Mouse (Mus musculus): ENCODE data around the gene Wdr81. TPM values are rescaled to one million over a fixed set of nuclear protein-coding genes. Genes with fewer than 3 reads are reported as not detected.

Wdr81 gene
- 10 to 100 TPM; 20.0 to 20.7 TPM for total RNA-seq (2021)
- long read RNA-seq, experiment 1, full-length matches to known transcripts, result 7 of 13 reads
- long read RNA-seq, experiment 1, partial matches to known transcripts, result 4 of 13 reads
- long read RNA-seq, experiment 1, other reads (novel, unspliced or antisense), result 2 of 13 reads
- long read RNA-seq, experiment 2, full-length matches to known transcripts, result 3 of 14 reads
- long read RNA-seq, experiment 2, partial matches to known transcripts, result 9 of 14 reads
- long read RNA-seq, experiment 2, other reads (novel, unspliced or antisense), result 2 of 14 reads

- peak; percentile 86 to 88 for DNase-seq (ENCODE audit: low spot score in 2 of 2)
- intact Hi-C loops (cut with DNase I), result loop anchor here (5.0 kb wide), 1 partner anchor 272 kb away; no protein-coding TSS in a partner anchor
These were observed at the start of gene Wdr81 for GRCm38 (mm10) chr11:75453991-75454930. Gene Wdr81, minus strand, starts transcription at chr11:75454717.

GRCm38 (mm10) chr11:75498126-75498525 is 43.6 kb upstream of the Wdr81 start:
- no peak for DNase-seq (ENCODE audit: low spot score in 2 of 2)
- intact Hi-C loops (cut with DNase I), result no loop called here

DNA sequence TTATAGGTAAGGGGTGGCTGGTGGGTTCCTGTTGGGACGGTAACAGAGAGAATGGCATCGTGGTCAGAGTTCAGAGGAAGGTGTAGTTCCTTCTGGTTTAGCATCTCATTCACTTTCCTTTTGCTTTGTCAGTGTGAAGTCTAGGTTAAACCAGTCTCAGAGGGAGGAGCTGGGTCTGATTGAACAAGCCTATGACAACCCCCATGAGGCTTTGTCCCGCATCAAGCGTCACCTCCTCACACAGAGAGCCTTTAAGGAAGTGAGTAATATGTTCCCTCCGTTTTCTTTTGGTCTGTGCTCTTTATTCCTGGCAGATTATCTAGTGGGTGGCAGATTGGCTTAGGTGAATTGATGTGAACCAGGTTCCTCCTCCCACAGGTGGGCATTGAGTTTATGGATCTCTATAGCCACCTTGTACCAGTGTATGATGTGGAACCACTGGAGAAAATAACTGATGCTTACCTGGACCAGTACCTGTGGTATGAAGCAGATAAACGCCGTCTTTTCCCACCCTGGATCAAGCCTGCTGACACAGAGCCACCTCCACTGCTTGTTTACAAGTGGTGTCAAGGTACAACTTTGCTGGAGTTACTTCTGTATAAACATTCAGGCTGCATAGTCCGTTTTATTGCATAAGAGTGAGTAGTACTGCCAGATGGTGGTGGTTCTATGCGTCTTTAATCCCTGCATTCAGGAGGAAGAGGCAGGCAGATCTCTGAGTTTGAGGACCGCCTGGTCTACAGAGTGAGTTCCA is 40.0 kb upstream of the Wdr81 start:
- no peak for DNase-seq (ENCODE audit: low spot score in 2 of 2)
- intact Hi-C loops (cut with DNase I), result no loop called here

DNA sequence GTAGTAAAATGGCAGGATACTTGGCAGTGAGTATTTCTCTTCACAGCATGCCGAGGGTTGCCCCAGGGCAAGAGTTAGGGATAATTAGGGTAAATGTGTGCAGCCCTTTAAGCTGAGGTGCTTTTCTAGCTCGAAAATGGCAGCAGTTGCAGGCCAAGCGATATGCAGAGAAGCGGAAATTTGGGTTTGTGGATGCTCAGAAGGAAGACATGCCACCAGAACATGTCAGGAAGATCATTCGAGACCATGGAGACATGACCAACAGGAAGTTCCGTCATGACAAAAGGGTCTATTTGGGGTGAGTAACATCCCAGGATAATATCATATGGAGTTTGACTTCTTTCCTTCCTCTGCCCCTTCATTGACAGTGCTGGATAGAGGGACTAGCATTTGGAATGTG is 33.0 kb upstream of the Wdr81 start:
- intact Hi-C loops (cut with DNase I), result no loop called here
- no peak for DNase-seq (ENCODE audit: low spot score in 2 of 2)

DNA sequence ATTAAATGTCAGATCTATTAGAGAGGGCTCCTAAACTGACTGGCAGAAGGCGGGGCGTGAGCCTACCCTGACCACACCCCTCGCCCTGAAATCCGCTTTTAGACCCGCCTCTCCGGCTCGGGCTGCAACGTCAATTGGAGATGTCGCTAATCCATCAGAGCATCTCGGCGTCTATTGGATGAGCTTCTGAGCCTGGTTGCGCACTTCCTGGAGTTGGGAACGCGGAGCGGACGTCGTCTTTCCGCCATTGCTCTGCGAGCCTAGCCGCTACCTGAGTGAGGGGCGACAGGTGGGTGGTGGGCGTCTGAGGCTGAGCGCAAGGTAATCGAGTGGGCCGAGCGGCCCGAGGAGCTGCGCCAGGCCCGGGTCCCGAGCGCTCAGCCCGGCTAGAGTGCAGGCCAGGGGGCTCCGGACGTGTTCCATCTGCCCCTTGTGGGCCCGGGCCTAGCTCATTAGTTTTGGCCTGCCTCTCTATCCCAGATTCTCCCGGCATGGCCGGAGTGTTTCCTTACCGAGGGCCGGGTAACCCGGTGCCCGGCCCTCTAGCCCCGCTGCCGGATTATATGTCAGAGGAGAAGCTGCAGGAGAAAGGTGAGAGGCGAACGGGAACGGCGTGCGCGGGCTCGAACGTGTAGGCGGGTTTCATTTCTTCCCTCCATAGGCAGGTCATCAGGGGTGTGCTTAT is 32.2 kb upstream of the Wdr81 start, which contains the start of gene Prpf8:
TSS of gene Prpf8 (plus strand) at position 216 of the 685 bp plus-strand sequence.
- intact Hi-C loops (cut with DNase I), result no loop called here
- peak; percentile 98 to 99 for DNase-seq (ENCODE audit: low spot score in 2 of 2)

GRCm38 (mm10) chr11:75486192-75486591 is 31.7 kb upstream of the Wdr81 start:
- no peak for DNase-seq (ENCODE audit: low spot score in 2 of 2)
- intact Hi-C loops (cut with DNase I), result no loop called here

DNA sequence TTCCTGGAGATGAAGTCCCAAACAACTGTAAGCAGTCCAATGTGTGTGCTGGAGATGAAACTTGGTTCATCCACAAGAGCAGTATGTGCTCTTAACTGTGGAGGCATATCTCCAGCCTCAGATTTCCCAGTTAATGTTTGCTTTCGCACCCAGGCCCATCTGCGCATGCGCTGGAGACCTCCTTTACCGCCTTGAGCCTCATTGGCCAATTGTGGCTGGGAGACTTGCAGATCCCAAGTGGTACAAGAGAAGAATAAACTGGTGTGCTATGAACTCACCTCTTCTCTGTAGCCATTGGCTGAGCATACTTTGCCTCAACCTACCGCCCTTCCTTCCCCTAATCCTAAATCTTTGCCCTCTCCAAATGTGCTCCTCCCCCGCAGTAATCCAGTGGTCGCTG is 18.9 kb upstream of the Wdr81 start:
- intact Hi-C loops (cut with DNase I), result no loop called here
- DNase-seq (ENCODE audit: low spot score in 2 of 2), result no peak

DNA sequence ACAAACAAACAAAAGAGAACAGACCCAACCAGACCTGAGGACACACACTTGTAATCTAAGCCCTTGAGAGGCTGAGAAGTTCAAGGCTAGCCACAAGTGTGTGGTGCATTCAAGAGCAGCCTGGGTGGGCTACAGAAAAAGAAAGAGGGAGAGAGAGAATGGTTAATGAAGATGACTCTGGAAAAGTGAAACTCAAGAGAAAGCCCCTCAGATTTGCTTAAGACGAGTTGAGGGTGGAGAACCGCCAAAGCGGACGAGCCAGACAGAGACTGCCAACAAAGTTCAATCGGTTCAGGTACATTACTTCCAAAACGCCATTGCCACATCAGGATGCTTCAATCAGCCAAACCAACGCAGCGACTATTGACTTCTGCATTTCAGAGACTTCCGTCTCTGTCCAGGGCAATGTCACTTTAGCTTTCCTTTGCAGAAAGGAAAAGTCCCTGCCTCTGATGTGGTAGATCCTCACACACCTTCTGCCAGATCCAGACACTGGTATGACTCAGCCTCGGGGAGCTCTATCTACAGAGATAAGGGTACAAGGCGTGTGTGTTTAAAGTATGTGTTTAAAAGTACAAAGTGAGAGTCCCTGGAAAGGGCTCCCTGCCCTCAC is 18.1 kb upstream of the Wdr81 start:
- DNase-seq (ENCODE audit: low spot score in 2 of 2), result no peak
- intact Hi-C loops (cut with DNase I), result no loop called here

GRCm38 (mm10) chr11:75470675-75471074 is 16.2 kb upstream of the Wdr81 start:
- intact Hi-C loops (cut with DNase I), result no loop called here
- DNase-seq (ENCODE audit: low spot score in 2 of 2), result no peak

GRCm38 (mm10) chr11:75469261-75469660 is 14.7 kb upstream of the Wdr81 start:
- intact Hi-C loops (cut with DNase I), result no loop called here
- DNase-seq (ENCODE audit: low spot score in 2 of 2), result no peak

- intact Hi-C loops (cut with DNase I), result no loop called here
- DNase-seq (ENCODE audit: low spot score in 2 of 2), result no peak
These were observed 13.9 kb upstream of the Wdr81 start for GRCm38 (mm10) chr11:75468410-75468809.

GRCm38 (mm10) chr11:75467512-75468215 is 13.1 kb upstream of the Wdr81 start:
- intact Hi-C loops (cut with DNase I), result no loop called here
- no peak for DNase-seq (ENCODE audit: low spot score in 2 of 2)

DNA sequence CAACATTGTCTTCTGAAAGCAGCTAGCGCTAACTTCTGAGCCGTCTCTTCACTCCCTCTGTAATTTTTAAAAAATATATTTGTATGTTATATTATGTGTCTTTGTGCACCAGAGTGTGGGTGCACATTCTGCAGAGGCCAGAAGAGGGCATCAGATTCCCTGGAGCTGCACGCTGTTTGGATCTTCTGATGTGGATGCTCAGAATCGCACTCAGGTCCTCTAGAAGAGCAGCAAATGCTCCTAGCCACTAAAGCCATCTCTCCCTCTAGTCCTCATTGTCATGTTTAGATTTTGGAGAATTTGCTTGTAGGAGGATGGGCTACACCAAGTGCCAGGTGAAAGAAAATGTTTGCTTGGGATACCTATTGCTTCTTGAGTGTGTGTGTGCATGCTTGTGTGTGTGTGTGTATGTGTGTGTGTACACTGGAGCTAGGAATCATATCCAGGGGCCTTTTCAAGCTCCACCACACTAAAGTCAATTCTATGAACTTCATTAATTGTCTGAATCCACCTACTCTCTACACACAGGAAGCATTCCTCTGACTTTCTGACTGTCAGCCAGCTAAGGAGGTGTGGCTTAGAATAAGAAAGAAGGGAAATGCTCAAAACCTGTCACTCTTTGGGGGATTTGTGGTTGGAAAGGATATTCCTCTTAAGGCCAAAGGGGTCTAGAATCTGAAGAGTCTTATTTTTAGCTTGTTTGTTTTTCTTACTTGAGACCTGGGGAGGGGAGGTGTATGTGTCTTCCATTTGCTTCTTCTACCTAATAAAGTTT is 12.4 kb upstream of the Wdr81 start:
- intact Hi-C loops (cut with DNase I), result no loop called here
- no peak for DNase-seq (ENCODE audit: low spot score in 2 of 2)

GRCm38 (mm10) chr11:75465051-75465450 is 10.5 kb upstream of the Wdr81 start:
- intact Hi-C loops (cut with DNase I), result no loop called here
- no peak for DNase-seq (ENCODE audit: low spot score in 2 of 2)

GRCm38 (mm10) chr11:75464417-75464816 is 9.9 kb upstream of the Wdr81 start:
- intact Hi-C loops (cut with DNase I), result no loop called here

GRCm38 (mm10) chr11:75463624-75464023 is 9.1 kb upstream of the Wdr81 start:
- no peak for DNase-seq (ENCODE audit: low spot score in 2 of 2)
- intact Hi-C loops (cut with DNase I), result no loop called here

More at GRCm38 (mm10) chr11:75464417-75464816, 9.9 kb upstream of the Wdr81 start:
- DNase-seq (ENCODE audit: low spot score in 2 of 2), result no peak

DNA sequence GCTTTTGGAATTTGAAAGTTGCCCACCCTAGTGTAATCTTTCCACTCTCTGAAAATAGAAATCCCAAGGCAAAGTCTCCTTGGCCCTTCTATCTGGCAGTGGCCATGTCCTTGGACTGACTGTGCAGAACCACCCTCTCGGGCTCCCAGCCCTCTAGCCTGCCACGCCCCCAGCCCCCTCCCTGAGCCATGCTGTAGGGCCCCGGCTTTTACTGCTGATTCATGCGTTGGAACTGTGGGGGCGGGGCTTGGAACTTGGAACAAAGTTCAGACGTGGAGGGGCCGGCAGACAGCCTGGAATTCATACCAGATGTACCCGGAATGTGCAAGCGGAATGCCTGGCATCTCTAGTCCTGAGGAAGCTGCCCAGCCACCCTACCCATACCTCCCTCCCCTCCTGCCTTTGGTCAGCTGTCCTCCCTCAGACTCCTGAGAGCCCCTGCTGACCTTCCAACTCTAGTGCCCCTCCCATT is 8.4 kb upstream of the Wdr81 start:
- peak; percentile 60 to 66 for DNase-seq (ENCODE audit: low spot score in 2 of 2)
- intact Hi-C loops (cut with DNase I), result no loop called here

Measured in left cerebral cortex, postnatal 14 days (tissue).